Mouse (Mus musculus) heart, postnatal 14 days (tissue): ENCODE measurements around the gene Ifna1. TPM values are rescaled to one million over a fixed set of nuclear protein-coding genes. Genes with fewer than 3 reads are reported as not detected.

Source experiments
- DNase-seq, 2 experiments: peaks; one replicate each; pipeline ENCODE4 v3.0.0; 2021 to 2022
- intact Hi-C: fragments of 180-260 bp; cut with DNase I; formaldehyde crosslinking; loops from one replicate; pipeline ENCODE4 v1.15.1; 2025
- total RNA-seq, 2 experiments: library from RNA; stranded (reverse); gene quantifications; 2 replicates each; pipeline ENCODE4 v1.2.3; 2021

The Ifna1 gene
- total RNA-seq, 2 experiments from 2014 or later: not detected

GRCm38 (mm10) chr4:88867926-88868911, 18.3 kb downstream of the Ifna1 start:
- intact Hi-C loops: no loop called here
- DNase-seq: peak; percentile 13 to 29

GRCm38 (mm10) chr4:88872691-88873090, 22.8 kb downstream of the Ifna1 start:
- intact Hi-C loops: loop anchor here (1.0 to 10.0 kb wide), 3 partner anchors 65 to 652 kb away; no protein-coding TSS in a partner anchor
- peak in 1 of 2 experiments; percentile 42 for DNase-seq

- DNase-seq: no peak
- intact Hi-C loops: loop anchor here (10.0 kb wide), 1 partner anchor 649 kb away; no protein-coding TSS in a partner anchor
Measured at GRCm38 (mm10) chr4:88875435-88876095, 25.7 kb downstream of the Ifna1 start.

- DNase-seq: no peak
- intact Hi-C loops: loop anchor here (10.0 kb wide), 1 partner anchor 648 kb away; no protein-coding TSS in a partner anchor
Measured at GRCm38 (mm10) chr4:88876520-88876919, 26.6 kb downstream of the Ifna1 start.

- no peak for DNase-seq
- intact Hi-C loops: loop anchor here (10.0 kb wide), 1 partner anchor 647 kb away; no protein-coding TSS in a partner anchor
Measured at GRCm38 (mm10) chr4:88878246-88878645, 28.4 kb downstream of the Ifna1 start.

- no peak for DNase-seq
- intact Hi-C loops: loop anchor here (10.0 kb wide), 1 partner anchor 646 kb away; no protein-coding TSS in a partner anchor
Measured at GRCm38 (mm10) chr4:88878772-88879171, 28.9 kb downstream of the Ifna1 start.

GRCm38 (mm10) chr4:88880101-88880500, 30.2 kb downstream of the Ifna1 start, which contains the start of gene Ifne:
Ifne (minus strand) TSS chr4:88880201.
- intact Hi-C loops: no loop called here

GRCm38 (mm10) chr4:88888236-88888635, 38.3 kb downstream of the Ifna1 start:
- intact Hi-C loops: no loop called here
- DNase-seq: no peak

More at GRCm38 (mm10) chr4:88880101-88880500, 30.2 kb downstream of the Ifna1 start, which contains the start of gene Ifne:
- no peak for DNase-seq

- no peak for DNase-seq
- intact Hi-C loops: no loop called here
Measured at GRCm38 (mm10) chr4:88893201-88893754, 43.4 kb downstream of the Ifna1 start.

Other genes starting within 250 kb of the Ifna1 start
- not detected for gene Ifna12, start 246.7 kb upstream of the Ifna1 start, total RNA-seq
- not detected for gene C87499, start 215.7 kb upstream of the Ifna1 start, total RNA-seq
- not detected for gene Ifna13, start 205.6 kb upstream of the Ifna1 start, total RNA-seq
- not detected for gene Ifna16, start 173.2 kb upstream of the Ifna1 start, total RNA-seq
- gene Ifna2, start 166.2 kb upstream of the Ifna1 start, total RNA-seq: not detected
- not detected for gene Ifnab, start 158.7 kb upstream of the Ifna1 start, total RNA-seq
- 1 to 10 TPM in 1 of 2 experiments, under 1 TPM in 1; 0.22 to 1.0 TPM for gene Gm26566, start 128.3 kb upstream of the Ifna1 start, total RNA-seq
- gene Klhl9, start 127.6 kb upstream of the Ifna1 start, total RNA-seq: 10 to 100 TPM; 73.9 to 75.5 TPM
- gene Gm13271, start 95.2 kb upstream of the Ifna1 start, total RNA-seq: not detected
- not detected for gene Gm13283, start 90.0 kb upstream of the Ifna1 start, total RNA-seq
- gene Gm13290, start 76.3 kb upstream of the Ifna1 start, total RNA-seq: not detected
- not detected for gene Gm13289, start 73.2 kb upstream of the Ifna1 start, total RNA-seq
- gene Gm13272, start 70.2 kb upstream of the Ifna1 start, total RNA-seq: not detected
- gene Ifnz, start 68.0 kb upstream of the Ifna1 start, total RNA-seq: not detected
- gene Gm13276, start 64.4 kb upstream of the Ifna1 start, total RNA-seq: not detected
- gene Gm13277, start 61.5 kb upstream of the Ifna1 start, total RNA-seq: not detected
- not detected for gene Gm13278, start 58.5 kb upstream of the Ifna1 start, total RNA-seq
- gene Gm13275, start 55.6 kb upstream of the Ifna1 start, total RNA-seq: not detected
- gene Gm13279, start 52.7 kb upstream of the Ifna1 start, total RNA-seq: not detected
- gene Gm13285, start 50.4 kb upstream of the Ifna1 start, total RNA-seq: under 1 TPM; 0.19 to 0.22 TPM
- gene Gm13287, start 46.8 kb upstream of the Ifna1 start, total RNA-seq: not detected
- not detected for gene Gm13288, start 44.6 kb upstream of the Ifna1 start, total RNA-seq
- not detected for gene Ifna7, start 33.9 kb upstream of the Ifna1 start, total RNA-seq
- gene Ifna11, start 30.1 kb upstream of the Ifna1 start, total RNA-seq: not detected
- gene Ifna6, start 22.7 kb upstream of the Ifna1 start, total RNA-seq: not detected
- gene Ifna5, start 14.6 kb upstream of the Ifna1 start, total RNA-seq: not detected
- not detected for gene Ifna4, start 8.2 kb upstream of the Ifna1 start, total RNA-seq
- gene Ifne, start 30.1 kb downstream of the Ifna1 start, total RNA-seq: not detected